Mouse (Mus musculus) ES-Bruce4 (cell line): ENCODE measurements at regions not wholly inside any gene's neighbourhood (a gene's known extent, or its start where the extent isn't known, plus 50 kb on each side); places are given as distances from the start of the nearest gene placed in this dataset.

Experiments
- H3K27ac ChIP-seq: 2 replicates; pipeline ENCODE4 v1.5.1; 2012; ENCODE audit warnings: low read length, inconsistent platforms; ENCODE audit not compliant: insufficient read depth
- H3K27me3 ChIP-seq: 2 replicates; pipeline ENCODE4 v1.6.1; 2012; ENCODE audit warnings: mild to moderate bottlenecking, low read length, inconsistent platforms; ENCODE audit not compliant: control insufficient read depth, poor library complexity, insufficient read depth, severe bottlenecking
- H3K36me3 ChIP-seq: 2 replicates; pipeline ENCODE4 v1.6.1; 2012; ENCODE audit warnings: inconsistent platforms, mild to moderate bottlenecking, low read length, moderate library complexity; ENCODE audit not compliant: control insufficient read depth, poor library complexity, insufficient read depth, severe bottlenecking
- H3K4me1 ChIP-seq: one replicate; pipeline ENCODE4 v1.8.1; 2011; ENCODE audit warnings: low read length; ENCODE audit not compliant: control insufficient read depth, insufficient read depth
- H3K4me3 ChIP-seq: 2 replicates; pipeline ENCODE4 v1.5.1; 2011; ENCODE audit warnings: low read depth, mild to moderate bottlenecking, low read length
- H3K9ac ChIP-seq: 2 replicates; pipeline ENCODE4 v1.6.1; 2012; ENCODE audit warnings: low read depth, mild to moderate bottlenecking, inconsistent platforms; ENCODE audit not compliant: poor library complexity, severe bottlenecking
- H3K9me3 ChIP-seq: replicated peaks from 2 replicates; pipeline ENCODE4 v1.6.1; 2012; ENCODE audit warnings: mild to moderate bottlenecking, low read length, inconsistent platforms; ENCODE audit not compliant: control insufficient read depth, poor library complexity, insufficient read depth, severe bottlenecking
- CTCF ChIP-seq: IDR thresholded peaks from one replicate; pipeline ENCODE4 v1.8.1; 2011; ENCODE audit warnings: low read depth, low read length
- EP300 ChIP-seq: IDR thresholded peaks from 2 replicates; pipeline ENCODE4 v1.6.1; 2011; ENCODE audit warnings: low read depth, low read length; ENCODE audit not compliant: insufficient read depth
- POLR2A ChIP-seq: IDR thresholded peaks from one replicate; pipeline ENCODE4 v1.8.1; 2011; ENCODE audit warnings: low read length; ENCODE audit not compliant: insufficient read depth

DNA sequence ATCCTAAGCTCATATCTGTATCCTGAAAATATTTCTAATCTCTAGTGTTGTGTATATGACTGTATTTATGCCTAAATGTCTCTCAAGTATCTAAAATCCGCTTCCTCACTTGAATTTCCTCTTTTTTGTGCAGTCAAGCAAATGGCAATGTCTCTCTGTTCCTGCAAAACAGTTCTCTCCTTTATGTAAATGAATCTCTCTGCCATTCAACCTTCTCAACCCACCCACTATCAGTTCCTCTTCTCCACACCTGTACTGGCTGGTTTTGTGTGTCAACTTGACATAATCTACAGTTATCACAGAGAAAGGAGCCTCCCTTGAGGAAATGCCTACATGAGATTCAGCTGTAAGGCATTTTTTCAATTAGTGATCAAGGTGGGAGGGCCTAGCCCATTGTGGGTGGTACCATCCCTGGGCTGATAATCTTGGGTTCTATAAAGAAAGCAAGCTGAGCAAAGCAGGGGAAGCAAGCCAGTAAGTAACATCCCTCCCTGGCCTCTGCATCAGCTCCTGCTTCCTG, 375.5 kb downstream of the Synb start:
- Histone ChIP-seq H3K27me3 (no peaks in the 10 kb centered on the region), H3K27ac (no peak overlapping the region), H3K9me3 (no peaks in the 10 kb centered on the region), H3K36me3 (no peaks in the 10 kb centered on the region), H3K4me1 (no peaks in the 10 kb centered on the region), H3K9ac (no peak overlapping the region), H3K4me3 (no peak overlapping the region)
- TF ChIP-seq CTCF: no peak
- TF ChIP-seq POLR2A: no peak
- TF ChIP-seq EP300: no peak

DNA sequence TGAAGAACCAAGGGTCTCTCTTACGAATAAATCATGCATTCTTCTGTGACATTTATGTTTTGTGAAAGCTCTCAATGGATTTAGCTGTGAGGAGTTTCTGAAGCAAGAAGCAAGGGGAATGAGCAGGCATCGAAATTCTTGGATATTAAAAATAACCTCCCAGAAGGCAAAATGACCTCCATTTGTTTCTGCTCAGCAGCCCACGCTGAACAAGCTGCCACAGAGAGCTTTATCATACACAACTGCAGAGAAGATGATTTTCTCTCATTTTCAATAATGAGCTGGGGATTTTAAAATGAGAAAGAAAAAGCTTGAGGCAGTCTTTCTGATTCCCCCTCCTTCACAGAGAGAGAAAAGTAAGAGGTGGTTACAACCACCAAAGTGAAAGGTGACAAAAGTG, 394.2 kb downstream of the Synb start:
- Histone ChIP-seq H3K4me3 (no peak overlapping the region), H3K36me3 (no peaks in the 10 kb centered on the region), H3K4me1 (no peaks in the 10 kb centered on the region), H3K27ac (no peak overlapping the region), H3K9ac (no peak overlapping the region), H3K9me3 (no peaks in the 10 kb centered on the region), H3K27me3 (no peaks in the 10 kb centered on the region)
- no peak for TF ChIP-seq CTCF
- no peak for TF ChIP-seq POLR2A
- TF ChIP-seq EP300: no peak

DNA sequence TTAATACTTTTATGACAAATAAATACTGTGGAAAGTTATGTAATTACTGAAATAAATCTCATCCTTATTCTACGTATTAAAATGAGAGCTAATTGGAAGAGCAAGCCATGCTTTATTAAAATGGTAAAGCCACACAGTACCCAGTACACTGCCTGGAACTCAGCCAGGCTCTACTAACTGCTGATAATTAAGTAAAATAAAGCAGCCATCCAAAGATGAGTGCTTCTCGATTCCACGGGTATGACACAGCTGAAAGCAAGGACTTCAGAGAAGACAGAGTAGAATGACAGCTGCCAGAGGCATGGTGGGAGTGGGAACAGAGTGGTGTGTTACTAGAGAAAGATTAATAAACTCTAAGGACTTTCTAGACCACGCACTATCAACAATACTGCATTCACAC, 416.9 kb downstream of the Synb start:
- Histone ChIP-seq H3K36me3 (no peaks in the 10 kb centered on the region), H3K9me3 (no peaks in the 10 kb centered on the region), H3K4me3 (no peak overlapping the region), H3K4me1 (no peaks in the 10 kb centered on the region), H3K9ac (no peak overlapping the region), H3K27ac (no peak overlapping the region), H3K27me3 (no peaks in the 10 kb centered on the region)
- no peak for TF ChIP-seq POLR2A
- TF ChIP-seq EP300: no peak
- no peak for TF ChIP-seq CTCF

DNA sequence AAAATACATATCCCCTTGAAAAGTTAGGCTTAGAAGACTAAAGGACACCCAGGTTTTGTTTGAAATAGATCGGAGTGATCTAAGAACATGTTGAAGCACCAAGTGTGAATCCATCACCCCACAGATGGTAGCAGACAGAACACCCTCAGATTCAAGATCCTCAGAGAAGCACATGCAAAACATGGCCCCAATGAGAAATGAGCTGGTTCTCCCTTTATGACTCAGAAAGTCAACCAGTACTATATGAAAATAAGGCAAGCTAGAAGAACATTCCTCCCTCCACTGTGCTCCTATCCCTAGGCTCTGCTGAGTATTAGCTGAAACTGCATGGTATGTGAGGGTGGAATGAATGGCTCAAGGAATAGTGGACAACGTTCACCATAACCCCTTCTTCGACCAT, 433.0 kb downstream of the Synb start:
- TF ChIP-seq POLR2A (no peak), CTCF (no peak), EP300 (no peak)
- Histone ChIP-seq H3K9ac (no peak overlapping the region), H3K9me3 (no peaks in the 10 kb centered on the region), H3K36me3 (no peaks in the 10 kb centered on the region), H3K27me3 (no peaks in the 10 kb centered on the region), H3K27ac (no peak overlapping the region), H3K4me1 (no peaks in the 10 kb centered on the region), H3K4me3 (no peak overlapping the region)

DNA sequence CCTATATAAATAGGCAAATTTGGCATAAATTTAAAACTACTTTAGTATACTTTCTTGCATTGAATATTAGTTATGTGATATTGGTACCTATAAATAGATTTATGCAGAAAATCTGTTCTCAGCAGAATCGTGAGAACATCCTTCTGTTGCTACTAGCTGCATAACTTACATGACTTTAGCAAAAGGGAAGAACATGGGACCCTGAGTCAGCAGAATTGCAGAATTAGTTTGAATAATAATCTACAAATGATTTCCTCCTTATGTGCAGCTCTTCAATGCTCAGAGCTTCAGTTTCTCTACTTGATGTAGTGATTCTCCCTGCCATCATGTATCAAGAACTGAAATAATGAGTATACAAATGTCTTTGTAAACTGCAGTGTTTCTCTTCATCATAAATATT, 436.2 kb downstream of the Synb start:
- H3K4me3 ChIP-seq: no peak overlapping the region
- H3K4me1 ChIP-seq: no peaks in the 10 kb centered on the region
- no peaks in the 10 kb centered on the region for H3K27me3 ChIP-seq
- no peak overlapping the region for H3K27ac ChIP-seq
- H3K9ac ChIP-seq: no peak overlapping the region
- no peaks in the 10 kb centered on the region for H3K36me3 ChIP-seq
- TF ChIP-seq CTCF (no peak), POLR2A (no peak), EP300 (no peak)
- H3K9me3 ChIP-seq: no peaks in the 10 kb centered on the region

DNA sequence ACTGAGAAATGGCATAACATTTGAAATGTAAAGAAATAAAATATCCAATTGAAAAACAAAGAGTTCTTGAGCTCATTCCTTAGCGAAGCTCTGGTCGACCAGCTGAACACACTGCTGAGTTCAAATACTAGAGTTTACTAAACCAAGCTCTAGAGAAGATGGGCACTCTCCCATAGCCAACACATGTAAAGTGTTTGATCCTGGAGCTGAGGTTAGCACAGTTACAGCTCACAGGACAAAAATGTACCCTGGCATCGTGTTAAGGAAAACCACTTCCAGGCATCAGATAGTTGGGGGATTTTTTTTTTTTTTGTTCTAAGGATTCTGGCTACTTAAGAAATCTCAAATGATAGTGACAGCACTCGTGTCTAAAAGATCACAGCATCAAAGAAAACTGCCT, 445.6 kb downstream of the Synb start:
- Histone ChIP-seq H3K4me3 (no peak overlapping the region), H3K9me3 (no peaks in the 10 kb centered on the region), H3K4me1 (no peaks in the 10 kb centered on the region), H3K27me3 (no peaks in the 10 kb centered on the region), H3K9ac (no peak overlapping the region), H3K27ac (no peak overlapping the region), H3K36me3 (no peaks in the 10 kb centered on the region)
- TF ChIP-seq POLR2A (no peak), CTCF (no peak), EP300 (no peak)
